Mouse (Mus musculus) intestine, postnatal 0 days (tissue): ENCODE measurements around the gene Il18. TPM values are rescaled to one million over a fixed set of nuclear protein-coding genes. Genes with fewer than 3 reads are reported as not detected.
A peak's percentile ranks its signal among the peaks of the same experiment; 100 is the strongest.

ENCODE experiments used
- ATAC-seq: fragments of 200-750 bp; cut with Nextera tagmentation; 2 replicates; pipeline ENCODE4 v1.8.0; 2017; ENCODE audit warnings: mild to moderate bottlenecking, moderate TSS enrichment, moderate library complexity
- H3K27ac ChIP-seq: fragments of 300-500 bp; sonication (generic); 2 replicates; pipeline ENCODE4 v1.5.1; 2014; ENCODE audit warnings: mild to moderate bottlenecking, low read depth, low read length, moderate library complexity
- H3K27me3 ChIP-seq: fragments of 300-500 bp; sonication (generic); replicated peaks from 2 replicates; pipeline ENCODE4 v1.6.1; 2014; ENCODE audit warnings: low read length, mixed read lengths; ENCODE audit not compliant: control insufficient read depth, insufficient read depth
- H3K36me3 ChIP-seq: fragments of 300-500 bp; sonication (generic); 2 replicates; pipeline ENCODE4 v1.6.1; 2014; ENCODE audit warnings: mild to moderate bottlenecking, moderate library complexity; ENCODE audit not compliant: control insufficient read depth, insufficient read depth
- H3K4me1 ChIP-seq: fragments of 300-500 bp; sonication (generic); replicated peaks from 2 replicates; pipeline ENCODE4 v1.6.1; 2014; ENCODE audit warnings: antibody characterized with exemption, low read length, mixed read lengths; ENCODE audit not compliant: control insufficient read depth, insufficient read depth
- H3K4me2 ChIP-seq: fragments of 300-500 bp; sonication (generic); replicated peaks from 2 replicates; pipeline ENCODE4 v1.6.1; 2014; ENCODE audit warnings: low read depth, mild to moderate bottlenecking, moderate library complexity
- H3K4me3 ChIP-seq: fragments of 300-500 bp; sonication (generic); 2 replicates; pipeline ENCODE4 v1.5.1; 2014; ENCODE audit warnings: low read depth, low read length
- H3K9ac ChIP-seq: fragments of 300-500 bp; sonication (generic); 2 replicates; pipeline ENCODE4 v1.6.1; 2014; ENCODE audit warnings: mild to moderate bottlenecking, low read depth, low read length
- H3K9me3 ChIP-seq: fragments of 300-500 bp; sonication (generic); 2 replicates; pipeline ENCODE4 v1.6.1; 2016; ENCODE audit warnings: mixed run types; ENCODE audit not compliant: control insufficient read depth
- CTCF ChIP-seq: sonication (generic); IDR thresholded peaks from 2 replicates; pipeline ENCODE4 v1.5.1; 2016; ENCODE audit warnings: low read depth, mild to moderate bottlenecking, control low read depth, antibody characterized with exemption, moderate library complexity
- WGBS: fragments of 180-500 bp; shearing (Covaris S2); extraction: QIAGEN DNeasy Blood & Tissue Kit; methylation state at CpG from one replicate; pipeline ENCODE4 v1.1.7; 2014; 5-methylcytosine and 5-hydroxymethylcytosine counted together
- polyA plus RNA-seq: library from polyadenylated mRNA; unstranded; fragments of >200 nt; fragmentation: Nextera tagmentation; extraction: Ambion mirVana; gene quantifications from 2 replicates; pipeline ENCODE4 v1.2.1, GENCODE M21; 2015

The Il18 gene
- polyA plus RNA-seq, 1 experiment from 2014 or later, result 57.3 TPM

- no peak for TF ChIP-seq CTCF
- Histone ChIP-seq H3K9ac (no peak overlapping the region), H3K27ac (no peak overlapping the region), H3K4me1 (no peaks in the 10 kb centered on the region), H3K9me3 (no peaks in the 10 kb centered on the region), H3K36me3 (no peaks in the 10 kb centered on the region), H3K27me3 (no peaks in the 10 kb centered on the region), H3K4me3 (no peak overlapping the region), H3K4me2 (no peak overlapping the region)
- no peak for ATAC-seq
- WGBS, result 81% methylated on average over 9 of the region's 9 CpGs
These were observed 12.2 kb upstream of the Il18 start for GRCm38 (mm10) chr9:50542401-50542800.

GRCm38 (mm10) chr9:50547859-50548478, 6.7 kb upstream of the Il18 start:
- 41% methylated on average over 5 of the region's 5 CpGs for WGBS
- TF ChIP-seq CTCF, result no peak
- H3K9me3 ChIP-seq, result no peaks in the 10 kb centered on the region
- H3K27me3 ChIP-seq, result no peaks in the 10 kb centered on the region
- no peak overlapping the region for H3K9ac ChIP-seq
- no peak for ATAC-seq
- no peaks in the 10 kb centered on the region for H3K4me1 ChIP-seq
- H3K4me3 ChIP-seq, result no peak overlapping the region
- no peak overlapping the region for H3K27ac ChIP-seq
- no peak overlapping the region for H3K4me2 ChIP-seq
- no peaks in the 10 kb centered on the region for H3K36me3 ChIP-seq

GRCm38 (mm10) chr9:50548936-50549335, 5.7 kb upstream of the Il18 start:
- 75% methylated on average over 4 of the region's 4 CpGs for WGBS
- no peak for ATAC-seq
- no peaks in the 10 kb centered on the region for H3K9me3 ChIP-seq

GRCm38 (mm10) chr9:50552206-50552605, 2.4 kb upstream of the Il18 start:
- H3K9ac ChIP-seq, result no peak overlapping the region
- ATAC-seq, result no peak
- no peaks in the 10 kb centered on the region for H3K36me3 ChIP-seq
- H3K9me3 ChIP-seq, result no peaks in the 10 kb centered on the region
- H3K4me1 ChIP-seq, result 0 out of 2 replicates have a peak, but pooled peaks cover 2% of the 10 kb centered on the region
- WGBS, result 68% methylated on average over 5 of the region's 5 CpGs
- H3K4me2 ChIP-seq, result no peak overlapping the region
- no peak overlapping the region for H3K4me3 ChIP-seq
- TF ChIP-seq CTCF, result no peak
- no peaks in the 10 kb centered on the region for H3K27me3 ChIP-seq
- no peak overlapping the region for H3K27ac ChIP-seq

More at GRCm38 (mm10) chr9:50548936-50549335, 5.7 kb upstream of the Il18 start:
- Histone ChIP-seq H3K4me2 (no peak overlapping the region), H3K27me3 (no peaks in the 10 kb centered on the region), H3K4me3 (no peak overlapping the region), H3K27ac (no peak overlapping the region), H3K4me1 (no peaks in the 10 kb centered on the region), H3K9ac (no peak overlapping the region), H3K36me3 (no peaks in the 10 kb centered on the region)
- TF ChIP-seq CTCF, result no peak

GRCm38 (mm10) chr9:50553547-50553946, 1.1 kb upstream of the Il18 start:
- TF ChIP-seq CTCF, result no peak
- whole genome bisulfite sequencing, result 75% methylated on average over 2 of the region's 2 CpGs
- 0 out of 2 replicates have a peak, but pooled peaks cover 2% of the 10 kb centered on the region for H3K4me1 ChIP-seq

GRCm38 (mm10) chr9:50555094-50555446, 443 bp downstream of the Il18 start, which contains the start of gene Bco2:
Bco2 (minus strand) TSS chr9:50555181.
- Histone ChIP-seq H3K36me3 (no peaks in the 10 kb centered on the region), H3K4me1 (0 out of 2 replicates have a peak, but pooled peaks cover 2% of the 10 kb centered on the region), H3K27me3 (no peaks in the 10 kb centered on the region), H3K27ac (peak within 1 kb of the TSS; percentile 84), H3K9ac (0 out of 2 replicates have a peak within 1 kb of the TSS, but pooled peaks have one; percentile 17), H3K9me3 (no peaks in the 10 kb centered on the region), H3K4me3 (peak within 1 kb of the TSS; percentile 26), H3K4me2 (peak within 1 kb of the TSS; percentile 62)
- 38% methylated on average over 2 of the region's 2 CpGs for WGBS
- no peak for TF ChIP-seq CTCF
- peak; percentile 64 for ATAC-seq

More at GRCm38 (mm10) chr9:50553547-50553946, 1.1 kb upstream of the Il18 start:
- 0 out of 2 replicates have a peak overlapping the region, but pooled peaks have one; percentile 10 for H3K4me2 ChIP-seq
- no peak for ATAC-seq
- H3K36me3 ChIP-seq, result no peaks in the 10 kb centered on the region
- no peaks in the 10 kb centered on the region for H3K27me3 ChIP-seq
- H3K9me3 ChIP-seq, result no peaks in the 10 kb centered on the region
- H3K9ac ChIP-seq, result no peak overlapping the region
- H3K4me3 ChIP-seq, result no peak overlapping the region
- H3K27ac ChIP-seq, result 0 out of 2 replicates have a peak overlapping the region, but pooled peaks have one; percentile 41
